Mouse (Mus musculus): ENCODE data around the gene Kcnk6. TPM values are rescaled to one million over a fixed set of nuclear protein-coding genes. Genes with fewer than 3 reads are reported as not detected.

Kcnk6 gene
- polyA plus RNA-seq, 1 experiment from 2014 or later: not detected

GRCm38 (mm10) chr7:29270445-29270844 lies 38.1 kb upstream of the Kcnk6 start:
- no peak for DNase-seq (ENCODE audit: low read depth, low spot score)
- in situ Hi-C loops (cut with MboI; ENCODE audit: low pct_unique_long_range_greater_than_20kb): no loop called here
- CTCF ChIA-PET: interaction anchor here (0.7 to 3.5 kb wide), 2 partner anchors 11 to 23 kb away, joined by 3 to 13 read pairs; partner anchors contain the start of gene 2200002D01Rik
- no peak for ATAC-seq
- no peaks in the 10 kb centered on the region for H3K27me3 ChIP-seq
- TF ChIP-seq CTCF (IDR thresholded peaks at IDR 0.05): no peak
- POLR2A ChIA-PET: interaction anchor here (2.2 kb wide), 1 partner anchor 24 kb away, joined by 8 read pairs; no protein-coding TSS in a partner anchor

GRCm38 (mm10) chr7:29266931-29267330 lies 34.6 kb upstream of the Kcnk6 start:
- CTCF ChIA-PET: no interaction called here
- POLR2A ChIA-PET: interaction anchor here (1.3 kb wide), 1 partner anchor 10 kb away, joined by 3 read pairs; no protein-coding TSS in a partner anchor
- in situ Hi-C loops (cut with MboI; ENCODE audit: low pct_unique_long_range_greater_than_20kb): no loop called here
- TF ChIP-seq CTCF (IDR thresholded peaks at IDR 0.05): no peak
- DNase-seq (ENCODE audit: low read depth, low spot score) (no peak), ATAC-seq (no peak)
- no peaks in the 10 kb centered on the region for H3K27me3 ChIP-seq

GRCm38 (mm10) chr7:29265636-29266035 lies 33.3 kb upstream of the Kcnk6 start:
- ATAC-seq: no peak

GRCm38 (mm10) chr7:29263831-29264230 lies 31.5 kb upstream of the Kcnk6 start:
- ChIA-PET POLR2A (interaction anchor here (0.6 kb wide), 1 partner anchor 18 kb away, joined by 4 read pairs; no protein-coding TSS in a partner anchor), CTCF (interaction anchor here (1.9 kb wide), 1 partner anchor 15 kb away, joined by 10 read pairs; the partner anchor contains the start of gene 2200002D01Rik)
- in situ Hi-C loops (cut with MboI; ENCODE audit: low pct_unique_long_range_greater_than_20kb): no loop called here
- DNase-seq (ENCODE audit: low read depth, low spot score) (no peak), ATAC-seq (no peak)
- no peaks in the 10 kb centered on the region for H3K27me3 ChIP-seq
- TF ChIP-seq CTCF (IDR thresholded peaks at IDR 0.05): no peak

More at GRCm38 (mm10) chr7:29265636-29266035, 33.3 kb upstream of the Kcnk6 start:
- no peak for DNase-seq (ENCODE audit: low read depth, low spot score)
- TF ChIP-seq CTCF (IDR thresholded peaks at IDR 0.05): no peak
- in situ Hi-C loops (cut with MboI; ENCODE audit: low pct_unique_long_range_greater_than_20kb): no loop called here
- CTCF ChIA-PET: interaction anchor here (1.1 to 1.5 kb wide), 2 partner anchors 12 to 21 kb away, joined by 3 to 6 read pairs; no protein-coding TSS in a partner anchor
- POLR2A ChIA-PET: no interaction called here
- H3K27me3 ChIP-seq: no peaks in the 10 kb centered on the region

- in situ Hi-C loops (cut with MboI; ENCODE audit: low pct_unique_long_range_greater_than_20kb): no loop called here
- no peaks in the 10 kb centered on the region for H3K27me3 ChIP-seq
- ATAC-seq (no peak), DNase-seq (ENCODE audit: low read depth, low spot score) (no peak)
- ChIA-PET POLR2A (no interaction called here), CTCF (interaction anchor here (1.1 kb wide), 1 partner anchor 15 kb away, joined by 3 read pairs; no protein-coding TSS in a partner anchor)
- TF ChIP-seq CTCF (IDR thresholded peaks at IDR 0.05): no peak
These were observed 29.8 kb upstream of the Kcnk6 start for GRCm38 (mm10) chr7:29262151-29262550.

- TF ChIP-seq CTCF (IDR thresholded peaks at IDR 0.05): no peak
- ChIA-PET POLR2A (interaction anchor here (0.5 to 1.6 kb wide), 3 partner anchors 12 to 57 kb away, joined by 3 to 4 read pairs (median 4); no protein-coding TSS in a partner anchor), CTCF (interaction anchor here (0.6 to 1.6 kb wide), 3 partner anchors 11 to 17 kb away, joined by 3 to 4 read pairs (median 3); no protein-coding TSS in a partner anchor)
- no peak for ATAC-seq
- DNase-seq (ENCODE audit: low read depth, low spot score): no peak
- no peaks in the 10 kb centered on the region for H3K27me3 ChIP-seq
- in situ Hi-C loops (cut with MboI; ENCODE audit: low pct_unique_long_range_greater_than_20kb): no loop called here
These were observed 27.7 kb upstream of the Kcnk6 start for GRCm38 (mm10) chr7:29259781-29260730.

GRCm38 (mm10) chr7:29257368-29257767 lies 25.1 kb upstream of the Kcnk6 start:
- no peak for ATAC-seq
- H3K27me3 ChIP-seq: no peaks in the 10 kb centered on the region
- ChIA-PET CTCF (interaction anchor here (0.8 to 0.9 kb wide), 2 partner anchors 10 to 13 kb away, joined by 3 read pairs; no protein-coding TSS in a partner anchor), POLR2A (interaction anchor here (1.5 kb wide), 1 partner anchor 10 kb away, joined by 7 read pairs; the partner anchor contains the start of gene 2200002D01Rik)
- no peak for DNase-seq (ENCODE audit: low read depth, low spot score)
- no peak for TF ChIP-seq CTCF (IDR thresholded peaks at IDR 0.05)
- in situ Hi-C loops (cut with MboI; ENCODE audit: low pct_unique_long_range_greater_than_20kb): no loop called here

- ChIA-PET POLR2A (no interaction called here), CTCF (no interaction called here)
- no peak for DNase-seq (ENCODE audit: low read depth, low spot score)
- H3K27me3 ChIP-seq: no peaks in the 10 kb centered on the region
- no peak for TF ChIP-seq CTCF (IDR thresholded peaks at IDR 0.05)
- no peak for ATAC-seq
- in situ Hi-C loops (cut with MboI; ENCODE audit: low pct_unique_long_range_greater_than_20kb): no loop called here
These were observed 23.6 kb upstream of the Kcnk6 start for GRCm38 (mm10) chr7:29255875-29256274.

- in situ Hi-C loops (cut with MboI; ENCODE audit: low pct_unique_long_range_greater_than_20kb): no loop called here
- POLR2A ChIA-PET: no interaction called here
- no peak for DNase-seq (ENCODE audit: low read depth, low spot score)
- CTCF ChIA-PET: interaction anchor here (1.0 kb wide), 1 partner anchor 43 kb away, joined by 3 read pairs; no protein-coding TSS in a partner anchor
- TF ChIP-seq CTCF (IDR thresholded peaks at IDR 0.05): no peak
- no peaks in the 10 kb centered on the region for H3K27me3 ChIP-seq
- ATAC-seq: no peak
These were observed 21.5 kb upstream of the Kcnk6 start for GRCm38 (mm10) chr7:29253842-29254241.

- no peak for ATAC-seq
- no peak for DNase-seq (ENCODE audit: low read depth, low spot score)
- TF ChIP-seq CTCF (IDR thresholded peaks at IDR 0.05): no peak
- CTCF ChIA-PET: interaction anchor here (1.1 kb wide), 1 partner anchor 21 kb away, joined by 3 read pairs; no protein-coding TSS in a partner anchor
- POLR2A ChIA-PET: no interaction called here
- in situ Hi-C loops (cut with MboI; ENCODE audit: low pct_unique_long_range_greater_than_20kb): no loop called here
- no peaks in the 10 kb centered on the region for H3K27me3 ChIP-seq
These were observed 18.9 kb upstream of the Kcnk6 start for GRCm38 (mm10) chr7:29251166-29251565.

Measured in Patski (cell line).